Mouse (Mus musculus) heart, adult 18-20 months (tissue): ENCODE results near the gene Serping1. TPM values are rescaled to one million over a fixed set of nuclear protein-coding genes. Genes with fewer than 3 reads are reported as not detected.

Source experiments
- microRNA-seq, 2 experiments: library from miRNA; unstranded; fragments of <30 nt; microRNA quantifications; one replicate each; pipeline ENCODE4 v1.2.0; 2022
- total RNA-seq, 2 experiments: library from RNA; stranded (reverse); gene quantifications; 2 replicates each; pipeline ENCODE4 v1.2.3; 2021

Gene Serping1
- total RNA-seq, 2 experiments from 2014 or later = 64.0 to 71.6 TPM

Small RNAs within 50 kb of the gene (microRNA-seq; reads per million reads assigned to microRNA genes)
- 2,444 to 2,770 reads per million in 2 experiments for gene Mir130a

Other genes with a start within 250 kb of the Serping1 start
- 10 to 100 TPM; 53.6 to 63.9 TPM for gene Ctnnd1, start 124.7 kb downstream of the Serping1 start, total RNA-seq
- gene Btbd18, start 116.4 kb downstream of the Serping1 start, total RNA-seq = not detected
- gene Selenoh, start 104.7 kb downstream of the Serping1 start, total RNA-seq = 10 to 100 TPM; 22.7 to 29.2 TPM
- gene Gm28635, start 97.4 kb downstream of the Serping1 start, total RNA-seq = 10 to 100 TPM in 1 of 2 experiments, 1 to 10 TPM in 1; 5.4 to 10.0 TPM
- gene Med19, start 97.0 kb downstream of the Serping1 start, total RNA-seq = 10 to 100 TPM; 14.7 to 15.2 TPM
- gene Tmx2, start 96.3 kb downstream of the Serping1 start, total RNA-seq = 100 to 1,000 TPM; 114 to 150 TPM
- gene Zdhhc5, start 60.3 kb downstream of the Serping1 start, total RNA-seq = 10 to 100 TPM; 63.2 to 64.3 TPM
- gene Clp1, start 48.1 kb downstream of the Serping1 start, total RNA-seq = 1 to 10 TPM; 4.3 to 4.4 TPM
- under 1 TPM; 0.20 to 0.23 TPM for gene Ypel4, start 41.4 kb downstream of the Serping1 start, total RNA-seq
- 1 to 10 TPM in 1 of 2 experiments, under 1 TPM in 1; 0.98 to 1.7 TPM for gene Gm19426, start 31.8 kb downstream of the Serping1 start, total RNA-seq
- gene Ube2l6, start 23.4 kb upstream of the Serping1 start, total RNA-seq = 10 to 100 TPM; 30.0 to 33.2 TPM
- not detected for gene Smtnl1, start 47.2 kb upstream of the Serping1 start, total RNA-seq
- gene Timm10, start 51.6 kb upstream of the Serping1 start, total RNA-seq = 100 to 1,000 TPM; 109 to 146 TPM
- gene Slc43a1, start 63.4 kb upstream of the Serping1 start, total RNA-seq = 1 to 10 TPM; 2.6 to 3.3 TPM
- 1 to 10 TPM; 3.0 to 3.5 TPM for gene Rtn4rl2, start 111.3 kb upstream of the Serping1 start, total RNA-seq
- 10 to 100 TPM; 65.4 to 72.8 TPM for gene Slc43a3, start 161.1 kb upstream of the Serping1 start, total RNA-seq
- gene Prg2, start 205.0 kb upstream of the Serping1 start, total RNA-seq = not detected
- not detected for gene Prg3, start 212.8 kb upstream of the Serping1 start, total RNA-seq